Mouse (Mus musculus) CH12.LX (cell line): ENCODE results near the gene Fam169b. TPM values are rescaled to one million over a fixed set of nuclear protein-coding genes. Genes with fewer than 3 reads are reported as not detected.
"Not testable (repeated sequence)": the region's sequence is repeated elsewhere in the genome, so short reads cannot be mapped to it uniquely, and the experiment has no call there.

Source experiments
- DNase-seq: peaks from one replicate; pipeline ENCODE4 v3.0.0-alpha.2; 2013; ENCODE audit errors: extremely low read depth
- H3K27ac ChIP-seq: 2 replicates; pipeline ENCODE4 v1.5.1; 2012; ENCODE audit warnings: low read depth, mild to moderate bottlenecking, control low read depth, moderate library complexity; ENCODE audit not compliant: insufficient read depth
- H3K27me3 ChIP-seq: replicated peaks from 2 replicates; pipeline ENCODE3; 2012; ENCODE audit warnings: inconsistent platforms
- H3K36me3 ChIP-seq, 2 experiments: replicated peaks in 1 of 2; 2 replicates each; pipeline versions ENCODE3 to v1.6.1; 2012; ENCODE audit warnings: inconsistent platforms in 1 of 2, low read length in 1 of 2, mild to moderate bottlenecking in 1 of 2, mixed read lengths in 1 of 2, moderate library complexity in 1 of 2; ENCODE audit not compliant: control insufficient read depth in 1 of 2, insufficient read depth in 1 of 2
- H3K4me1 ChIP-seq, 2 experiments: 2 replicates each; pipeline ENCODE4 v1.6.1; 2012; ENCODE audit warnings: inconsistent platforms in 1 of 2, moderate library complexity in 1 of 2; ENCODE audit not compliant: insufficient read depth in 2 of 2, control insufficient read depth in 1 of 2
- H3K4me2 ChIP-seq: 2 replicates; pipeline ENCODE4 v1.6.1; 2012; ENCODE audit warnings: low read depth, mild to moderate bottlenecking, control low read depth; ENCODE audit not compliant: poor library complexity, insufficient read depth, severe bottlenecking
- H3K4me3 ChIP-seq, 3 experiments: fragments of 150-350 bp in 1 of 3; sonication (generic) in 1 of 3; replicated peaks in 1 of 3; 2 replicates each; pipeline versions ENCODE3 to v1.5.1; 2011 to 2012; ENCODE audit warnings: low read depth in 2 of 3, low read length in 2 of 3, mild to moderate bottlenecking in 2 of 3, moderate library complexity in 2 of 3, control low read depth in 1 of 3, improper control_type of control experiment in 1 of 3, inconsistent platforms in 1 of 3, mixed read lengths in 1 of 3; ENCODE audit not compliant: poor library complexity in 1 of 3
- H3K79me2 ChIP-seq: replicated peaks from 2 replicates; pipeline ENCODE4 v1.6.1; 2012; ENCODE audit warnings: mild to moderate bottlenecking, moderate library complexity; ENCODE audit not compliant: control insufficient read depth, poor library complexity, insufficient read depth, severe bottlenecking; ENCODE audit errors: extremely low read depth
- H3K9ac ChIP-seq: 2 replicates; pipeline ENCODE4 v1.6.1; 2012; ENCODE audit warnings: low read depth, mild to moderate bottlenecking, control low read depth, moderate library complexity; ENCODE audit not compliant: insufficient read depth
- H3K9me3 ChIP-seq: replicated peaks from 2 replicates; pipeline ENCODE3; 2012; ENCODE audit warnings: low read length, inconsistent platforms, mixed read lengths
- BHLHE40 ChIP-seq: IDR thresholded peaks from 2 replicates; pipeline ENCODE4 v1.6.1; 2011; ENCODE audit warnings: mild to moderate bottlenecking, low read depth, low read length, improper control_type of control experiment
- CHD1 ChIP-seq: IDR thresholded peaks from 2 replicates; pipeline ENCODE4 v1.6.1; 2012; ENCODE audit warnings: low read depth, low read length, improper control_type of control experiment, inconsistent platforms
- CTCF ChIP-seq, 2 experiments: IDR thresholded peaks in 1 of 2; conservative IDR thresholded peaks in 1 of 2; 2 replicates each; pipeline ENCODE4 v1.5.1; 2011 to 2012; ENCODE audit warnings: low read depth in 2 of 2, low read length in 2 of 2, improper control_type of control experiment in 1 of 2, inconsistent platforms in 1 of 2, mild to moderate bottlenecking in 1 of 2, moderate library complexity in 1 of 2
- ELF1 ChIP-seq: IDR thresholded peaks from 2 replicates; pipeline ENCODE4 v1.6.1; 2014; ENCODE audit warnings: low read depth, mild to moderate bottlenecking, inconsistent platforms, low read length, improper control_type of control experiment
- EP300 ChIP-seq: IDR thresholded peaks from 2 replicates; pipeline ENCODE4 v1.6.1; 2011; ENCODE audit warnings: low read length, improper control_type of control experiment
- ETS1 ChIP-seq: conservative IDR thresholded peaks from 2 replicates; pipeline ENCODE4 v1.6.1; 2012; ENCODE audit warnings: low read depth, mild to moderate bottlenecking, inconsistent platforms, low read length, improper control_type of control experiment, moderate library complexity
- HCFC1 ChIP-seq: IDR thresholded peaks from 2 replicates; pipeline ENCODE4 v1.6.1; 2012; ENCODE audit warnings: low read depth, mild to moderate bottlenecking, inconsistent platforms, low read length, improper control_type of control experiment
- MAFK ChIP-seq: IDR thresholded peaks from 2 replicates; pipeline ENCODE4 v1.6.1; 2011; ENCODE audit warnings: low read length, improper control_type of control experiment; ENCODE audit not compliant: insufficient replicate concordance
- MAX ChIP-seq: IDR thresholded peaks from 2 replicates; pipeline ENCODE4 v1.6.1; 2011; ENCODE audit warnings: low read length, improper control_type of control experiment
- MAZ ChIP-seq: IDR thresholded peaks from 2 replicates; pipeline ENCODE4 v1.6.1; 2012; ENCODE audit warnings: low read depth, mild to moderate bottlenecking, inconsistent platforms, low read length, improper control_type of control experiment, moderate library complexity
- MEF2A ChIP-seq: IDR thresholded peaks from 2 replicates; pipeline ENCODE4 v1.6.1; 2014; ENCODE audit warnings: low read depth, mild to moderate bottlenecking, inconsistent platforms, low read length, improper control_type of control experiment, borderline replicate concordance
- MXI1 ChIP-seq: IDR thresholded peaks from 2 replicates; pipeline ENCODE4 v1.6.1; 2011; ENCODE audit warnings: mild to moderate bottlenecking, low read depth, low read length, improper control_type of control experiment
- MYC ChIP-seq: IDR thresholded peaks from 2 replicates; pipeline ENCODE4 v1.6.1; 2011; ENCODE audit warnings: low read depth, mild to moderate bottlenecking, improper control_type of control experiment, low read length
- POLR2AphosphoS2 ChIP-seq: IDR thresholded peaks from 2 replicates; pipeline ENCODE4 v1.6.1; 2011; ENCODE audit warnings: low read depth, low read length, improper control_type of control experiment
- SIN3A ChIP-seq: IDR thresholded peaks from 2 replicates; pipeline ENCODE4 v1.6.1; 2012; ENCODE audit warnings: low read length, improper control_type of control experiment, inconsistent platforms
- SMC3 ChIP-seq: IDR thresholded peaks from 2 replicates; pipeline ENCODE4 v1.6.1; 2011; ENCODE audit warnings: low read depth, low read length, improper control_type of control experiment
- TCF12 ChIP-seq: IDR thresholded peaks from 2 replicates; pipeline ENCODE4 v1.6.1; 2014; ENCODE audit warnings: low read depth, mild to moderate bottlenecking, inconsistent platforms, low read length, improper control_type of control experiment
- UBTF ChIP-seq: IDR thresholded peaks from 2 replicates; pipeline ENCODE4 v1.6.1; 2012; ENCODE audit warnings: low read depth, mild to moderate bottlenecking, inconsistent platforms, low read length, improper control_type of control experiment, moderate library complexity
- USF1 ChIP-seq: IDR thresholded peaks from 2 replicates; pipeline ENCODE4 v1.6.1; 2014; ENCODE audit warnings: low read depth, mild to moderate bottlenecking, inconsistent platforms, low read length, improper control_type of control experiment
- USF2 ChIP-seq: conservative IDR thresholded peaks from 2 replicates; pipeline ENCODE4 v1.6.1; 2011; ENCODE audit warnings: low read depth, low read length, improper control_type of control experiment
- ZC3H11A ChIP-seq: IDR thresholded peaks from 2 replicates; pipeline ENCODE4 v1.6.1; 2012; ENCODE audit warnings: low read depth, mild to moderate bottlenecking, inconsistent platforms, low read length, improper control_type of control experiment
- ZKSCAN1 ChIP-seq: IDR thresholded peaks from 2 replicates; pipeline ENCODE4 v1.6.1; 2012; ENCODE audit warnings: low read depth, inconsistent platforms, low read length, improper control_type of control experiment, borderline replicate concordance
- ZMIZ1 ChIP-seq: IDR thresholded peaks from 2 replicates; pipeline ENCODE4 v1.6.1; 2012; ENCODE audit warnings: low read depth, mild to moderate bottlenecking, inconsistent platforms, low read length, improper control_type of control experiment
- dilution Hi-C: fragments of 300-500 bp; cut with MboI; formaldehyde crosslinking; loops from 2 replicates; pipeline ENCODE4 v1.14.3; 2020; ENCODE audit warnings: low sequenced_read_pairs; ENCODE audit not compliant: extremely low pct_unique_long_range_greater_than_20kb, extremely low pct_ligation_motif_present
- in situ Hi-C: fragments of 300-500 bp; cut with MboI; formaldehyde crosslinking; loops from 3 replicates; pipeline ENCODE4 v1.14.3; 2019; ENCODE audit warnings: low sequenced_read_pairs, low pct_ligation_motif_present, low pct_unique_long_range_greater_than_20kb, mixed read lengths
- polyA plus RNA-seq: library from polyadenylated mRNA; unstranded; fragments of >175 nt; gene quantifications from 2 replicates; pipeline ENCODE4 v1.2.1, GENCODE M21; 2012; ENCODE audit warnings: low read depth; ENCODE audit not compliant: insufficient read length
- total RNA-seq, 2 experiments: library from RNA; depleted of rRNA; stranded (reverse); fragments of 300-350 nt in 1 of 2; fragments of >200 nt in 1 of 2; gene quantifications; 2 replicates each; pipeline ENCODE4 v1.2.3; 2012 to 2014

Fam169b gene
- total and polyA plus RNA-seq, 3 experiments = 15.9 to 17.0 (median 16.2) TPM

DNA sequence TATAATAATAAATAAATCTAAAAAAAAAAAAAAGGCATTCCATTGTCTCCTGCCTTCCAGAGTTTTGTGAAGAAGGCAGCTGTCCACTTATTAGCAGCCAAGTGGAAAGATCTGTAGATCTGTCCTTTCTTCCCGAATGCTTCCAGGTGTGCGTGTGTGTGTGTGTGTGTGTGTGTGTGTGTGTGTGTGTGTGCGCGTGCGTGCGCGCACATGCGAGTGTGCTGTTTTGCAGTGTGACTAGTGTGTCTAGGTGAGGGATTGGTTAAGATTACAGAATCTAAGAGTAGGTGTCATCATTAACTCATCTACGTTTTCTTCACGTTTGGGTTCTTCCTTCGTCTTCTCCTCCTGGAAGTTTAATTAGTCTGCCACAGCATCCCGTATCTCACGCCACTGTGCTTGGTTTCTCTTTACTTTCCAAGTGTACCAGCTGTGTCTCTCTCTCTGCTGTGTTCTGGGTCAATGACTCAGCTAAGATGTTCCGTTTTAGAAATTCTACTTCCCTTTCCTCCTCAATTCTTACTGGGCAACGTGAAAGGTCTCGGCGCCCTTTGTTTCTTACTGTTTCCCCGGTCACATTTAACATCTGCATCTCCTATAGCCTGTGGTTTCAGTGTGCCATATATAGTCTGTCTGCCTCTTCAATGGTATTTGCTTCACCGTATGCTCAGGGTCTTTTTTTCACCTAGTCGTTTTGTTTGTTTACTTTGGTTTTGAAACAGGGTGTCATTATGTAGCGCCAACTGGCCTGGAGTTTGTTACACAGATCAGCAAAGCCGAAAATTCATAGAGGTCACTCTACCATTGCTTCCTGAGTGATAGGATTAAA, 8.9 kb downstream of the Fam169b start (continued):
- no peak for TF ChIP-seq USF1
- no peak for TF ChIP-seq SMC3
- TF ChIP-seq POLR2AphosphoS2 = peak; percentile 50; the same call in 1 of the 2 replicates
- TF ChIP-seq MXI1 = no peak; the same call in 1 of the 2 replicates
- peak; percentile 77 for TF ChIP-seq TCF12
- no peak for TF ChIP-seq USF2
- TF ChIP-seq CTCF (conservative IDR thresholded peaks at IDR 0.05 in 1 of 2, IDR thresholded peaks at IDR 0.05 in 1 of 2; ENCODE audit: low read depth in 2 of 2, low read length in 2 of 2) = no peak
- no peak for TF ChIP-seq MAFK
- peak; percentile 74; the same call in 1 of the 2 replicates for TF ChIP-seq SIN3A
- TF ChIP-seq, all 38 proteins: peak for 15

DNA sequence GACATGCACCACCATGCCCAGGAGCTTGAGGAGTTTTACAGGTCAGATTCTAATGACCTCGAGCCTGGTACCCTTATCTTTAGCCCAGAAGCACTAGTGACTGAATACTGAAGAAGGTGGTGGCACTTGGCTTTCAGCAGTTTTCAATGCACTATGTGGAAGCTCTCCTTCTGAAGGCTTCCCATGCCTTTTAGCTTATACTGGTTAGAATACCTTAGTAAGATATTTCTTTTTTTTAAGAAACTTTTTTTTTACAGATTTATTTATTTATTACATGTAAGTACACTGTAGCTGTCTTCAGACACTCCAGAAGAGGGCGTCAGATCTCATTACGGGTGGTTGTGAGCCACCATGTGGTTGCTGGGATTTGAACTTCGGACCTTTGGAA, 9.5 kb downstream of the Fam169b start:
- H3K9ac ChIP-seq = peak overlapping the region; percentile 88
- H3K79me2 ChIP-seq = peaks cover 58% of the 10 kb centered on the region
- dilution Hi-C loops, H3K9me3 ChIP-seq, in situ Hi-C loops, H3K27me3 ChIP-seq, DNase-seq: not testable (repeated sequence)
- peaks cover 6 to 25% of the 10 kb centered on the region in 2 experiments for H3K36me3 ChIP-seq
- peak overlapping the region; percentile 46 to 59 (median 59) for H3K4me3 ChIP-seq
- TF ChIP-seq SIN3A = 0 out of 2 replicates have a peak, but pooled peaks have one; percentile 2
- 0 out of 2 replicates have a peak, but pooled peaks have one; percentile 50 for TF ChIP-seq ZMIZ1
- peak; percentile 11; the same call in 1 of the 2 replicates for TF ChIP-seq SMC3
- peak in 1 of 2 experiments; percentile 32; a peak in 1 of 4 replicates for TF ChIP-seq CTCF (conservative IDR thresholded peaks at IDR 0.05 in 1 of 2, IDR thresholded peaks at IDR 0.05 in 1 of 2; ENCODE audit: low read depth in 2 of 2, low read length in 2 of 2)
- TF ChIP-seq MAX = peak; percentile 53
- peak; percentile 45; the same call in 1 of the 2 replicates for TF ChIP-seq MXI1
- 0 out of 2 replicates have a peak, but pooled peaks have one; percentile 53 for TF ChIP-seq MYC
- TF ChIP-seq CHD1 = peak; percentile 89; the same call in 1 of the 2 replicates
- TF ChIP-seq EP300 = 0 out of 2 replicates have a peak, but pooled peaks have one; percentile 23
- TF ChIP-seq POLR2AphosphoS2 = peak; percentile 39; the same call in 1 of the 2 replicates
- peaks cover 19 to 71% of the 10 kb centered on the region in 2 experiments for H3K4me1 ChIP-seq
- peak overlapping the region; percentile 92 for H3K4me2 ChIP-seq
- peak overlapping the region; percentile 99 for H3K27ac ChIP-seq

DNA sequence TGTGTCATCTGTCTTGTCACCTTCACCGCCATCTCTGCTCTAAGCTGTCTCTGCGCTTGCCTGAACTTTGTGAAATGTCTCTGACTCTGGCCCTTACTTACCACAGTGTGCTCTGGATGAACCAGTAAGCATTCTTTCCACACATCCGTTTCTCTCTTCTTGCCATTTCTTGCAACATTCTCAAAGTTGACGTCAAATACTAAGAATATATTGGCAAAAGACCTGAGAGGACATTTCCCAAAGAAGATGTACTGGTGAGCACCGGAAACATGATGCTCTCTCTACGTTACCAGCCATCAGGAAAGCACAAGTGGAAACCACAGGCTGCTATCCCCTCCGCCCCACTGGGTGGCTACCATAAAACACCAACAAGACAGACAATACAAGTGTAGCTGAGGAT, 10.1 kb downstream of the Fam169b start:
- H3K9me3 ChIP-seq = peaks cover 1% of the 10 kb centered on the region
- DNase-seq = no peak
- H3K36me3 ChIP-seq = peaks cover 6 to 25% of the 10 kb centered on the region in 2 experiments
- no peaks in the 10 kb centered on the region for H3K27me3 ChIP-seq
- H3K9ac ChIP-seq = no peak overlapping the region
- TF ChIP-seq BHLHE40 (no peak), MAFK (no peak), HCFC1 (no peak), MAZ (no peak), ELF1 (no peak), UBTF (no peak), MAX (no peak), ZKSCAN1 (no peak), ZC3H11A (no peak), ETS1 (no peak), EP300 (no peak), USF1 (no peak), MEF2A (no peak)
- peak overlapping the region; percentile 40 for H3K27ac ChIP-seq
- H3K4me1 ChIP-seq = peaks cover 17 to 76% of the 10 kb centered on the region in 2 experiments
- no peak overlapping the region for H3K4me3 ChIP-seq
- dilution Hi-C loops (no loop called here), in situ Hi-C loops (no loop called here)
- peaks cover 53% of the 10 kb centered on the region for H3K79me2 ChIP-seq
- H3K4me2 ChIP-seq = no peak overlapping the region
